Mouse (Mus musculus) layer of hippocampus, postnatal 36 days (tissue): ENCODE measurements around the gene Tgoln1. TPM values are rescaled to one million over a fixed set of nuclear protein-coding genes. Genes with fewer than 3 reads are reported as not detected.

Experiments used
- DNase-seq, 2 experiments: peaks; one replicate each; pipeline ENCODE4 v3.0.0; 2022
- total RNA-seq, 2 experiments: library from RNA; stranded (reverse); gene quantifications; 2 replicates each; pipeline ENCODE4 v1.2.3; 2021

Gene Tgoln1
- total RNA-seq, 2 experiments from 2014 or later = 88.8 to 91.6 TPM

DNA sequence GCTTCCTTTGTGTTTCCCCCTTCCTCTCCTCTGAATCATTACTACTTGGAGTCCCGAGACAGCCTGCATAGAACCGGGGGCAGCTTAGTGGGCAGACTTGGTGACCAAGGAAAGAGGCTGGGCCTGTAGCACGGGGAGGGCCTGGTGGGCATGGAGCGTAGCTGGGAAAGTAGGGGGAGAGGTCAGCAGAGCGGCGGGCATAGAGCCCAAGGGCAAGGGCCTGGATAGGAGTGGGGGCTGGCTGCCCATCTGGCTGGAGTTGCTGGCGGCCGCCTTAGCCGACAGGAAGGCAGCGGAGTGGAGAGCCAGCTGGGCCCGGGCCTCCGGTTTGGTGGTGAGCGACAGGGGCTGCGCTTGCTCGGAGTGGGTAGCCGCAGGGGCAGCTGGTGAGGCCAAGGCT is 10.5 kb upstream of the Tgoln1 start:
- DNase-seq = peak in 1 of 2 experiments; percentile 23

DNA sequence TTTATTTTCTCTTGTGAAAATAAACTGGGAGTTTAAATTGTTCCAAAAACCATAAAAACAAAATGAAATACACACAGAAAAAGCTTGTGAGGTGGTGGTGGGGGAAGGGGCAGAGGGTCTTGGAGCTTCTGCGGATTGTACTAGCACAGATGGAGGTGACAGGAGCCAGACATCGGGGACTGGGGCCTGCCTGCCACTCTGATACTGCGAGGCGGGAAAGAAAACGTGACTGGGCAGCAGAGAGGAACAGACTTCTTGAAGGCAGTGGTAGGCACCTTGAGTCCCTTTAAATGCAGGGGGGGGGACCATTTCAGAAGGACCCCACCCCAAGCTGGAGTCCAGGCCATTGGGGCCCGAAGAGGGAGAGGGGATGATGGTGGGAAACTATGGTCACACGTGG is 9.6 kb upstream of the Tgoln1 start:
- DNase-seq = no peak

DNA sequence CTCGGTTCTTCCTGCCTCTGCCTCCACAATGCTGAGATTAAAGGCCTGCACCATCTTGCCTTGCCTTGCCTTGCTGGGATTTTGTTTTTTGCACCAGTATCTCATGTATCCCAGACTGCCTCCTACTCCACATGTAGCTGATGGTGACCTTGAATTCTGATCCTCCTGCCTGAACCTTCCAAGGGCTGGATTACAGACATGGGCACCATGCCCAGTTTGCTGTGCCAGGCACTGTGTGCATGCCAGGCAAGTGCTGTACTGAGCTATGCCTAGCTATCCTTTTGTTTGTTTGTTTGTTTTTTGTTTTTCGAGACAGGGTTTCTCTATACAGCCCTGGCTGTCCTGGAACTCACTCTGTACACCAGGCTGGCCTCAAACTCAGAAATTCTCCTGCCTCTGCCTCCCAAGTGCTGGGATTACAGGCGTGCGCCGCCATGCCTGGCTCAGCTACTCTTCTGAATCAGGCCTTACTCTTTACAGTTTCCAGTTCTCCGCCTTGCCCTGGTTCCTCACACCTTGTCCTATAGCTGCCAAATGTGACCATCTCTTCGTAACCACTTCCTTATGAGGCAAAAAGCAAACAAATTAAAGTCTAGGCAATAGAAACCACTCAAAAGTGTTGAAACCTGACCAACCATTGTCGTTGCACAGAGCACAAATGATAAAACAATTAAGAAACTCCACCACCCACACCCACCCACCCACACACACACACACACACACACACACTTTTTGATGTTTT is 7.0 kb upstream of the Tgoln1 start:
- no peak for DNase-seq

DNA sequence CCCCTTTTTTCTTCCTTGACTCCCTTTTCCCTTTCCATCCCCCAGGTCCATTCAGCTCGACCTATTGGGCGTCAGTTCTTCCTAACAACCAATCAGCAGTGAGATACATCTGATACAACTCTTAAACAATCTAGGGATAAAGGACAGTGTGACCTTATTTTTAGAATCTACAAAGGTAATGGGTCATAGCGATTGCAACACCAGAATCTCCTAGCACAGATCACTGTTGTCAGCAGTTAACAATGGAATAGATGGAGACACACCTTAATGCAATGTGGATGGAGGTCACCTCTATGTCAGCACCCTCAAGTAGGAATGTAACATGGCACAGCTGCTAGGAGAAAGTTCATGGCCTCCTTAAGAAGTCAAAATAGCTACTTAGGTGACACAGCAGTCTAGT is 6.1 kb upstream of the Tgoln1 start:
- DNase-seq = no peak

DNA sequence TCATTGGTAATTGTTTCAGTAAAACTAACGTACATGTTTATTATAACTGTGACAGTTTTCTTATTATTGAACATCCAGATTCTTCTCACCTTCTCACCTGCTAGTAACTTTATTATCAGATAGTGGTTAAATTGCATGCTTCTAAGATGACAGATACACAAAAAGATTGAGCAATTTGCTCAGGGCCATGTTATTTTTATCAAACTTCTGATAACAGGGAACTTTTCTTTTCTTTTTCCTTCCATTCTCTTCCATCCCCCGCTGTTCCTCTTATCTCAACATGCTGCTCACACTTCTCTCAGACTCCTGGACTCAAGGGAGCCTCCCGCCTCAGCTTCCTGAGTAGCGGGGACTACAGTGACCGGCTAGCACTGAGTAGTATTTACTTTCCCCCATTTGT is 4.1 kb upstream of the Tgoln1 start:
- DNase-seq = no peak

DNA sequence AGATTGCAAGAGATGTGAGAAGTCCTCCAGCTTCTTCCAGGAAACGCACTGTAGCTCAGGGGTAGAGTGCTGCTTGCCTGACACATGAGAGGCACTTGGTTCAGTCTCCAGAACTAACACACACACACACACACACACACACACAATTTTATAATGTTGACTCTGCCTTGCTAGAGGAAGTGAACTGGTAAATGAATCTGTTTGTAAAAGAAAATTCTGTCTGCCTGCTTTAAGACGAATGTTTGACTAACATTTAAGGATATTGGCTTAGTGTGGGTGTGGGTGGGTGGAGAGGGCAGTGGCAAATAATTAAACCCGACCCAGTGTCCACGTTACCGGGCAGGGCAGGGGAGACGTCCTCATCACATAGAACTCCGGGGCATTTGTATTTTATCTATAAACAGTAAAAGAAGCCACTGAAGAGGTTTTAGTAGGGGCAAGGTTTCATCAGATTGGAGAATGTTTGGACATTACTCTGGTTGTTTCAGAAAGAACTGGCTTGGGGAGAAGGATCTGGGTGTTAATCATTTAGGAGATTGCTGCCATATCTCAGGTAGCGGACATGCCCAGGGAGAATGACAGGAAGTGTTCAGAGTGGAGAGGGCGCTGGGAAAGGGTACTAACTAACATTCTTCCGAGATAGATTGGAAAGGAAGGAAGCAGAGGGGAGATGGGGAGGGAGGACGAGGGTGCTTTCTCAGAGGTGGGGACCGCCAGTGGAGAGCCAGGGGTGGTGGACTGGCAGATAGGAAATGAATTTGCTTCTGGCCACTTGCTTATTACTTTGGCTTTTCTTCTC is 3.1 kb upstream of the Tgoln1 start:
- DNase-seq = no peak

DNA sequence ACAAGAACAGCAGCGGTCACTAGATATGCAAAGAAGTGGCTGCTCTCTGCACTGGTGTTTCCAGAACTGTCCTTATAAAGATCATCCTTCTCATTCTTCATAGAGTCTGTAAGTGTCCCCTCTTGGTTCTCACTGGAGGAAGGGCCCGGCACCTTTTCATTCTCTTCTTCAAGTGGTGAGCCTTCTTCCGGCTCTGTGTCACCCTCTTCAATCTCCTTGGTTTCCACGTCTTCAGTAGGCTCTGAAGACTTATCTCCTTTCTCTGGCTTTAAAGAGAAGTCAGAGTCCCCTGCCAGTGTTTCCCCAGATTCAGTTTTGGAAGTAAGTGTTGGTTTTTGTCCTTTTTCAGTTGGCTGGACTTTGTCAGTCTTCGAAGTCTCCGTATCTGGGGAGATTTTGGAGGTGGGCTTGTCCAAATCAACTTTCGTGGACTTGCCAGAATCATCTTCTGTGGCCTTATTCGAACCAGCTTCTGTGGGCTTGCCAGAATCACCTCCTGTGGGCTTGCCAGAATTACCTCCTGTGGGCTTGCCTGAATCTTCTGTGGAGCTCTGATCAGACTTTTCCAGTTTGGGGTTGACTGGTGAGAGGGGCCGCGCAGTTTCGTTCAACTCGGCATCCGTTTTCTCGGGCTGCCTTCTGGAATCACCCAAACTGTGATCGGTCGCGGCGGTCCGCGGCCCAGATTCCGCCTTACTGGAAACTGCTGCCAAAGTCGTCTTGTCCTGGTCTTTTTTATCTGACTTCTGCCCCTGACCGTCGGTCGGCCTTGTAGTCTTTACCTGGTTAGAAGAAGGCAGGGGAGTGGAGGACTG is 1.0 kb downstream of the Tgoln1 start:
- DNase-seq = no peak

DNA sequence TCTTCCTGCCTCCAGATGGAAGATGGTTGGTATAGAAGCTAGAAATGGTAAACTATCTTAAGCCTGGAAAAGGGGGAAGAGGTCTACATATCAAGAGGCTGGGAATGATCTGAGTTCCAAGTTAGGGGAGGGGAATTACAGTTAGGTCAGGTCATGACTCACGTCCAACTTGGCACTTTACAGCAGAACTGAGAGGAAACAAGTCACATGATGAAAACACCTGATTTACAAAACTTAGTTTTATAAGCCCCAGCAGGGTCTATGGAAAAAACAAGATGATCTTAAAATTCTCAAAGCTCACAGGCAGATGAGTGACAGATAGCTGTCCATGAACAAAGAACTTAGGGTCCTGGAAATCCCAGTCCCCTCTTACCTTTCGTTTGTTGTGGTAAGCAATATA is 1.6 kb downstream of the Tgoln1 start:
- no peak for DNase-seq

DNA sequence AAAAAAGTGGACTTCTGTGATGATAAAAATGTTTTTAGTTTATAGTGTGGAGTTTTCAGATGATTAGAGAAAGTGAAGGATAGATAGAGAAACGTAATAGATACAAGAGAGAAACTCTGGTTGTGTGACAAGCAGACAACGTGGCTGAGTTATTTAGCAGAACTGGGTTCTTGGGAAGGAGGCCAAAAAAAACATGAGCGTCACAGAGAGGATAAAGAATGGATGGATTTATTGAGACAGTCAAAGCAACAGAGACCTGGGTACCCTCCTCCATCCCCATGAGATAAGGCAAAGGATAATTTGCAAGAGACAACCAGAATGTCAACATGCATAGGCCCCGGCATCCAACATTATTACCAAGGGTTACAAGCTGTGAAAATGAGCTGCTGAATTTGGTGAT is 6.5 kb downstream of the Tgoln1 start:
- DNase-seq = no peak

DNA sequence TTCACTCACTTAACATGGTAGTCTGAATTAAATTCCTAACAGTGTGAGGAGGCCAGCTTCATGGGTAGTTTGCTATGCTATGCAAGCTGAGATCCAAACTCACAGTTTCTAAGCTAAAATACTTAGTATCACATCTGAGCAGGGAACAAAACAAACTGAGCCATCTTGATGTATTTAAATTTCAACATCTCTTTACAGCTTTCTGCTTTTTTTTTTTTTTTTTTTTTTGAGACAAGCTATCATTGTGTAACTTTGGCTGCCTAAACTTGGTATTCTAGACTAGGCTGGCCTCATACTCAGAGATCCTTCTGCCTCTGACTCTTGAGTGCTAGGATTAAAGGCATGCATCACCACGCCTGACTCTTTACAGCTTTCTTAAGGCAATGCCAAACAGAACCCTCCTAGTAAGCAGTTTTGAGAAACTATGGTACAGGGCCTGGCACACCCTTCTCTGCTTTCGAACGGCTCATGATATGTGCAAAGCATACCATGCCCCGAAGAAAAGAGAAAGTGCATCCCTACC is 8.1 kb downstream of the Tgoln1 start:
- no peak for DNase-seq

DNA sequence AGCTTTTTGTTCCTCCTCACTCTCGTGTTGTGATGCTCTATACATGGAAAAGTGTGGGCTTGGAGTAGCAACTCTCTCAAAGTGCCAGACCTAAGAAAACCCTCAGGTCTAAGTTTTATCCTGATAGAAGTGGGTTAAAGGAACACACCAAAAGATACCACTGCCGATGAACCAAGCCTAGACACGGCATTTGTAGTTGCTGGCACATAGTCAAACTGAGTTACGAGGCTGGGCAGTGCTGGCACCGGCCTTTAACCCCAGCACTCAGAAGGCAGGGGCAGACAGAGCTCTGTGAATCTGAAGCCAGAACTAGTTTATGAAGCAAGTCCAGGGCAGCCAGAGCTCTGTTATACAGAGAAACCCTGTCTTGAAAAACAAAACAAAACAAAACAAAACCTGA is 9.1 kb downstream of the Tgoln1 start:
- DNase-seq = no peak

DNA sequence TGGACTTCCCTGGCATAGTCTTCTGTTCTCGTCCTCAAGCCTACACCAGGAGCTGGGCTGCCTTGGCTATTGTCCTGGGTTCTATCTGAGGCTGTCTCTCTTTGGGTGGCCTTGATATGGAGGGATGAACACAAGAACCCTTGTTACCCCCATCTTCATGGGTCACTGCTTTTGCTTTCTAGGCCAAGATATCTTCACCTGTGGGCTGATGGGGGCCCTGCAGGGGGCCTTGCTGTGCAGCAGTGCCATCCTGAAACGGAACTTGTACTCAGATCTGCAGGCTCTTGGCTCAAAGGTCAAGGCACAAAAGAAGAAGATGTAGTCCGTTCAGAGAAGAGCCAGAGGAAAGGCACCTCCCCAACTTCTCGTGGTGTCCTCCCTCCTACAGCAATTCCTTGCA is 9.7 kb downstream of the Tgoln1 start:
- no peak for DNase-seq

DNA sequence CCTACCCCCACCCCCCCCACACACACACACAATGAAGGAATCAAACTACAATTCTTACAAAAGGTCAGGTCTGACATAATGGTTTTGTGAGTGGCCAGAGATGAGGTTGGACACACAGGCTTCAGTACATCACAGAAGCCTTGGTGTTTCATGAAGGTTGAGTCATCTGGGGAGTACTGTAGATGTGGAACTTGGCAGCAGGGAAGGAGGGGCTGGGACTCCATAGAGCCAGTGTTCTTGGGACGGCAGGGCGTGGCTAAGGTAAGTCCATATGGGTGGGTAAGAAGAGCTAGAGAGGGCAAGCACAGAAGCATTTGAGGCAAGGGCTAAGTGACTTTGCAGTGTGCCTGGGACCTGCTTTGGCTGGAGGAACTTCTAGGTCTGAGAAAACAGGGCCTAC is 12.7 kb downstream of the Tgoln1 start:
- no peak for DNase-seq

DNA sequence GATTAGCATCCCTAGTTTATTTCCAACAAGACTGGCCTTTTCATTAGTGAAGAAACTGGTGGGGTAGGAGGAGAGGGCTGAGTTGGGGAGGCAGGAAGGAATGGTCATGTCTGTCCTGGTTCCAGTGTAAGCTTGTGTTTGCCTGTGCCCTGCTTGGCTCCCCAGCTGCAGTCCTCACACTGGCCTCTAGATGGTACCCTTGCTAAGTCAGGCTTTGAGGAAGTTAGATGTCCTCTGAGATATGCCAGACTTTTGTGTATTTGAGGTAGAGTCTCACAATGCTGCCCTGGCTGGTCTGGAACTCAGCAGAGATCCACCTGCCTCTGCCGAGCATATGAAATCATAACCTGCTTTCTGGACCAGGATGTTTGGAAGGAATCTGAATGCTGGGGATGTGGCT is 15.1 kb downstream of the Tgoln1 start:
- DNase-seq = peak; percentile 68 to 73

DNA sequence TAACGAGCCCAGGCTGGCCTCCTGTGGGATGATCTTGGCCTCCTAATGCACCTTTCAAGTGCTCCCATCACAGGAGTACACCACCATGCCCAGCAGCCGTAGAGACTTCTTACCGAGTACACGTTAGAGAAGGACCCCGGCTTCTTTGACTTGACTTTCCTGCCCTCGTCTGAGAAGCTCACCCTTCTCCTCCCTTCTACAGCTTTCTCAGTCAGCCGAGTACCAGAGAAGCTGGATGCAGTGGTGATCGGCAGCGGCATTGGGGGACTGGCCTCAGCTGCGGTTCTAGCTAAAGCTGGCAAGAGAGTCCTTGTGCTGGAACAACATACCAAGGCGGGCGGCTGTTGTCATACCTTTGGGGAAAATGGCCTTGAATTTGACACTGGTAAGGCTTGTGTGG is 16.0 kb downstream of the Tgoln1 start:
- no peak for DNase-seq

DNA sequence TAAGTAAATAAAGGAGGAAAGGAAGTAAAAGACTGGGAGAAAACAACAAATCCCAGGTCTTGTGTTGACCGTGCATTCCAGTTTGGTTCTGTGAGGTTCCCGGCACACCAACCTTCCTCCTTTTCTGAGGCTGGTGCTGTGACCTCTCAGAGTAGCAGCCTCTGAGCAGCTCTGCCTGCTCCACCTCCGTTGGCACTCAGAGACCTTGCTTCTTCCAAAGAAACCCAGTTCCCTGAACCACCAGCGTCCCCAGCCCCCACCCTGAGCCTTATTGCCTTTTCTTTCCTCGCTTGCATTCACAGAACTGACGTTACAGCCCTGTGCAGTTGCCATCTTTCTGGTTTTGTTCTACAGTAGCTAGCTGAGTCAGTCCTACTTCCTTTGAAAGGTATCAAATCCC is 16.6 kb downstream of the Tgoln1 start:
- no peak for DNase-seq

DNA sequence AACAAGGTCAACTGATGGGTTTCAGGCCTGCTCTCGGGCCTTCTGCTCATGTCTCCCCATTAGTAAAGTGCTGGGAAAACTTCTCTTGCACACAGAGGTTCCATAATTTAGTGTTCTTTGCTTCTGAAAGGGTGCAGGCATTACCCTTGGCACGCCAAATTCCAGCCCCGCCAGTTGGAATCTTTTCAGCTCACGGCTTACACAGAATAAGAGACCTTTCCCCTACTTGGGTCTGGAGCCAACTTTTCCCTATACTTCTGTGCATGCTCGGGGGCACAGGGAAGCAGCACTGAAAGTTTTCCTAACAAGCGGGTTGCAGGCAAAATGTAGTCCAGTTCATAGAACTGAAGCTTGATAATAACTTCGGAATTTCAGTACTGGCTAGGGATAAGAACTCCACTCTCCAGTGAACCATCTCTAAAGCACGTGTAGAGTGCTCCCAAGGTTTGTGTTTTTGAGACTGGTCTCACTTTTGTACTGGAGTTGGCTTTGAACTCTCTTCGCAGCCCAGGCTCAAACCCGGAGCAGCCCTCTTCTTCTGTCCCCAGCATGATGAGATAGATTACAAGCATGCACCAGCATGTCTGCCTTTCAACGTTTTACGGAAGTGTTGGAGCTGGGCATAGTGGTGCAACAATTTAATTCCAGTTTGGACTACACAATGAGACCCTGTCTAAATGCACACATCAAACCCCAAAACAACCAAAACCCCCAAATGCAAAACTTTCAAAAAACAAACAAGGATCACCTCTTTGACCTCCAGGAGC is 17.8 kb downstream of the Tgoln1 start:
- no peak for DNase-seq

DNA sequence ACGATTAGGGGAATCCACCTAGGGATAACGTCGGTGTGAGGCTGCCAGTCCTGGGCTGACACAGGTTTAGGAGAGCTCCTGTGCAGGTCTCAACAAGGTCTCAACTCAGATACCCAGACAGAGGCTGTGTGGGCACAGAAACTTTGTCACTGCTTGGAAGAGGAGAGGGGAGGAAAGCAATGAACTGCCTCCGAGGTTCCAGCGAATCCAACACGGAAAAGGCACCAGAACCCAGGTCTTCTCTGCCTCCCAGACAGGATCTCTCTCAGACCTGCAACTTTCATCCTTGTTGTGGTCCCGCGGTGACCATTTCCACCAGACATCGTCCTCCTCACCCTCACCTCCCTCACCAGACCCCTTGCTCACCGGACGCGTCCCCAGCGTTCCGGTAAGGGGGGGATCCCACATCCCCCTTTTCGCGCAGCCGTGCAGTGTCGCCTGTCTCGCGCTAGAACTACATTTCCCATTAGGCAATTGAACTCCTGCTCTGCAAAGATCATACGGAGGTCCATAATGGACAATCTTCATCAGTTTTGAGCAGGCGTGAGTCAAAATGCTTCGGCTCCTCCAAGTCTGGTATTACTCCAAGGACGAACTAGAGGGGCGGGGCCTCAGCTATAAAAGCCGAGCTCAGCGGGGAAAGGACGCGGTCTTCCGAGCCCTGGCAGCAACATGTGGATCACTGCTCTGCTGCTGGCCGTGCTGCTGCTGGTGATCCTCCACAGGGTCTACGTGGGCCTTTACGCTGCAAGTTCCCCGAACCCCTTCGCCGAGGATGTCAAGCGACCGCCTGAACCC is 18.6 kb downstream of the Tgoln1 start, which contains the start of the genes Elmod3 and Retsat:
Gene Elmod3, minus strand, starts transcription at position 458 of the 798 bp plus-strand sequence.
Gene Retsat, plus strand, starts transcription at position 520 of the 798 bp plus-strand sequence.
- DNase-seq = peak; percentile 85 to 88

DNA sequence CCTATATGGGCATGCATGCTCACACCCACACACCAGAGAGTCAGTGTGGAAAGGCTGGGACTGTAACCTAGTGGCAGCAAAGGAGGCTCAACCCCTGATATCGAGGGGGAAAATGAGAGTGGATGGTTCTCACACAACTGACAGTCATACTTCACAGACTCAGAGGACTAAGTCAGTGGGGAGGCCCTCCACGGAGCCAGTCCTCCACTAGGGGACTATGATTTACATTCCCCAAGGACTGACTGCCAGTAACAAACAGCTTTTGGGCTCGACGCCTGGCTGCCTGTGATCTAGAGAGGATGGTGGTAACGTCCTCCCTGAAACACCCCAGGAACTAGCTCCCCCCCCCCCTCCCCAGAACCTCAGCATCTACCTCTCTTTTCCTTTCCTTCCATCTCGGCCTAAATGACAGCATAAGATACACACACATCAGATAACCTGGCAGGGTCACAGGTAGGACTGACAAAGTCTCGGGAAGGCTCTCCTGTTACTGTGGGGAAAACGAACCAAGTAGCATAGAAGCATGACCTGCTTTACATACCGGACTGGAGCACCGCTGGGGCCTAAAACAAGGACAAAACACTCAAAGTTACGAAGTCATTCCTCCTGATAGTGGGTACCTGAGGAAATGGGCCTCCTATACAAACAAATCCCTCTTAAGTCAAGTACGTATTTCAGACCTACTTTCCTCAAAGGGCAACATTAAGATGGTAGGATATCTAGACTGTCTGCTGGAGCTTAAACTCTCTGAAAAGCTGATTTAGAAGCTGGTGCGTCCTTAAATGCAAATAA is 19.5 kb downstream of the Tgoln1 start:
- DNase-seq = no peak

DNA sequence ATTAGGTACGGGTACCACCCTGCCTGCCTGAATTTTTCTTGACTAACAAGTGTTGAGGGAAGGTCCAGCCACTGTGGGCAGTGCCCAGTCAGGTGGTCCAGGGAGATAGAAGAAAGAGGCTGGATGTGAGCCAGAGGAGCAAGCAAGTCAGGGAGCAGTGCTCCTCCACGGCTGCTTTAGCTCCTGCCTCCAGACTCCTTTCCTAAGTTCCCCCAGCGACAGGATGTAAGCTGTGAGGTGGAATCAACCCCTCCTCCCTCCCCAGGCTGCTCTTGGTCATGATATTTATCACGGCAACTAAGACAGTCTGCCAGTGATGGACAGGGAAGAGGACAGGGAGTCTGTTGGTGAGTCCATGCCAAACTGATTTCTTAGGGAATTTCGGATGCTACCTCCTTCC is 22.9 kb downstream of the Tgoln1 start:
- DNase-seq = no peak
